Mouse (Mus musculus) C2C12 (cell line): Measurements from ENCODE around the gene Gnb2. TPM values are rescaled to one million over a fixed set of nuclear protein-coding genes. Genes with fewer than 3 reads are reported as not detected.

Experiments used
- H3K27me3 ChIP-seq: one replicate; pipeline ENCODE4 v1.6.1; 2011; ENCODE audit not compliant: control insufficient read depth, insufficient read depth, insufficient read length
- H3K36me3 ChIP-seq: one replicate; pipeline ENCODE4 v1.6.1; 2011; ENCODE audit not compliant: control insufficient read depth, insufficient read depth
- H3K4me3 ChIP-seq: one replicate; pipeline ENCODE4 v1.5.1; 2011; ENCODE audit warnings: mild to moderate bottlenecking, control low read depth; ENCODE audit not compliant: poor library complexity, insufficient read depth, severe bottlenecking
- H3K79me2 ChIP-seq: one replicate; pipeline ENCODE4 v1.6.1; 2011; ENCODE audit not compliant: control insufficient read depth, insufficient read depth
- H3K79me3 ChIP-seq: one replicate; pipeline ENCODE4 v1.6.1; 2011; ENCODE audit warnings: low read depth, control low read depth
- H3ac ChIP-seq: one replicate; pipeline ENCODE3; 2011; ENCODE audit warnings: low read depth; ENCODE audit not compliant: control insufficient read depth, insufficient read length
- CEBPB ChIP-seq: IDR thresholded peaks from one replicate; pipeline ENCODE4 v1.6.1; 2011; ENCODE audit warnings: low read depth, mild to moderate bottlenecking, control low read depth, moderate library complexity
- CTCF ChIP-seq: IDR thresholded peaks from one replicate; pipeline ENCODE4 v1.5.1; 2011; ENCODE audit not compliant: control insufficient read depth, insufficient read depth, insufficient read length
- FOSL1 ChIP-seq: IDR thresholded peaks from one replicate; pipeline ENCODE4 v1.8.0; 2011; ENCODE audit warnings: mild to moderate bottlenecking, low read length; ENCODE audit not compliant: poor library complexity, insufficient read depth, severe bottlenecking
- MAX ChIP-seq: IDR thresholded peaks from one replicate; pipeline ENCODE4 v1.6.1; 2011; ENCODE audit warnings: mild to moderate bottlenecking, control low read depth
- MYOD1 ChIP-seq: IDR thresholded peaks from one replicate; pipeline ENCODE4 v1.6.1; 2011; ENCODE audit warnings: low read depth; ENCODE audit not compliant: control insufficient read depth, insufficient read length
- MYOG ChIP-seq: IDR thresholded peaks from one replicate; pipeline ENCODE4 v1.6.1; 2011; ENCODE audit not compliant: control insufficient read depth, insufficient read length; ENCODE audit errors: extremely low read depth
- USF1 ChIP-seq: IDR thresholded peaks from one replicate; pipeline ENCODE4 v1.6.1; 2011; ENCODE audit warnings: low read depth, mild to moderate bottlenecking, control low read depth, moderate library complexity
- polyA plus RNA-seq: library from polyadenylated mRNA; unstranded; fragments of >200 nt; fragmentation: generic; extraction: Trizol; gene quantifications from one replicate; pipeline ENCODE4 v1.2.1, GENCODE M21; 2012; ENCODE audit warnings: missing spikeins

Gnb2 gene
- polyA plus RNA-seq, 1 experiment = 672 TPM

DNA sequence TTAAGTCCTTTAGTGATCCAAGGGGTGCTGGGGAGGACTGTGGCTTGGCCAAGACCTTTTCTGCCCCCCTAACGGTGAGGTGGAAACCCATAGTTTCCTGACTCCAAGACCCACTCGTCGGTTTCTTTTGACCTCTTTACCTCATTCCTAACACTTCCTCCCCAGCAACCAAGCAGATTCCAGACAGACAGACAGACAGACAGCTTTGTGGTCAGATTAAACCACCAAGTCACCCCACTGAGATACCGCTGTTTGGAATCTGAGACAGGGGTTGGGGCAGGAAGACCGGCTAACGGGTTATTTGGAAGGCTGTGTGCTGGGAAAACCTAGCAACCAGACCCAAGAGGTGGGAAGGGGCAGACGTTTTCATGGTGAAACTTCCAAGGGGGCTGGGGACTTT lies 36.9 kb upstream of the Gnb2 start:
- Histone ChIP-seq H3K79me2 (no peaks in the 10 kb centered on the region), H3K36me3 (no peaks in the 10 kb centered on the region), H3K79me3 (no peaks in the 10 kb centered on the region), H3ac (no peak overlapping the region), H3K4me3 (no peak overlapping the region), H3K27me3 (peaks cover 29% of the 10 kb centered on the region)
- no peak for TF ChIP-seq USF1

DNA sequence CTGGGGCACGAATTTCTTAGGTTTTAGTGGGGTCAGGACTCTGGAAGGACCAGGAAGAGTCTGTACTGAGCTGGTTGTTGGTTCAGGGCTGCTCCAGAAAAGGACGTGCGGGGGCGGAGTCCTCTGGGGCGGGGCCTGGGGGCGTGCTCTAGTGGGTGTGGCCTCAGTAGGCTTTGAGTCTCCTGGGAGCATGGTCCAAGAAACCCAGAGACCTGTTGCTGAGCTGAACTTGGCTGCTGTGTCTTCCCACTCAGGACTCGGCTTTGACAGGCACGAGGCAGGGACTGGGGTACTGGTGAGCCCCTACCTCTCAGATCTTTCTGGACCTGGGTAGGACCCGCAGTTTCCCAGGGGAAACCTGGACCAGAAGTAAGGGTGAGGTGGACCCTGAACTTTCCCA lies 36.4 kb upstream of the Gnb2 start, which contains the start of gene Tfr2:
Gene Tfr2 (plus strand): TSS at position 176 of the 400 bp plus-strand sequence.
- H3K79me2 ChIP-seq = no peaks in the 10 kb centered on the region
- H3ac ChIP-seq = no peak within 1 kb of the TSS
- no peak for TF ChIP-seq USF1
- no peak for TF ChIP-seq CEBPB
- TF ChIP-seq CTCF = no peak
- no peak for TF ChIP-seq MYOD1
- TF ChIP-seq MAX = no peak
- TF ChIP-seq FOSL1 = no peak
- peaks cover 27% of the 10 kb centered on the region for H3K27me3 ChIP-seq
- no peaks in the 10 kb centered on the region for H3K36me3 ChIP-seq
- no peak within 1 kb of the TSS for H3K4me3 ChIP-seq
- H3K79me3 ChIP-seq = no peaks in the 10 kb centered on the region

DNA sequence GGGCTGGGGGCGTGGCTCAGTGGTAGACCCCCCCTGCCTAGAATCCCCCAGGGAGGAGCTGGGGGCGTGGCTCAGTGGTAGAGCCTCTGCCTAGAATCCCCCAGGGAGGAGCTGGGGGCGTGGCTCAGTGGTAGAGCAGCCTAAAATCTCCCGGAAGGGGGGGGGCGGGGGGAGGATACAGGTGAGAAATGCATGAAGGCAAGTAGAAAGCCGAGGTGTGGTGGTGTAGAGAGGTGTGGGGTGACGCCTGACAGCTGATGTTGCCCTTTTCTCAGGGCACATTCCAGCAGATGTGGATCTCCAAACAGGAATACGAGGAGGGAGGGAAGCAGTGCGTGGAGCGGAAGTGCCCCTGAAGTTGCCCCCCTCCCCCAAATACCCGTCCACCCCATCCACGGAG lies 35.7 kb upstream of the Gnb2 start:
- no peak overlapping the region for H3K4me3 ChIP-seq

DNA sequence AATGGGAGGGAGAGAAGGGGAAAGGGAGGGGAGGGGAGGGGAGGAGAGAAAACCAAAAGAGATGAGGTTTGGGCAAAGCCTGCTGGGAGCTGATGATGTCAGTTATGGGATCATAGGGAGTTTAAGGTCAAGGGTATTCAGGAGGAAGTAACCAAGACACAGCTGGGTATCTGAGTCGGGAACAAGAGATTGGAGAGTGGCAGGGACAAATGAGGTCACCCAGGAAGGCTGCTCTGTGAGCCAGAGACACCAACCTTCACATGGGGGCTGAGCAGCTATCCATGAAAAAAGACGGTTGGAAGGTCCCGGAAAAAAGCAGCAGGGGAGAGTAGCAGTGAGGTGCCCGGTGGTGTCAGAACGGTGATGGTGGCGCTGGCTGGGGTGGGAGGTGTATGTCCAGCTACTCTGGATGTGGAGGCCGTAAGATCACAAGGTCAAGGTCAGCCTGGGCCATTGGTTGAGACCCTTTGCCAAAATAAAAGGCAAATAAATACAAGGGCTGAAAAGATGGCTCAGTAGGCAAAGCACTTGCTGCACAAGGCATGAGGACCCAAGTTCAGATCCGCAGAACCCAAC lies 35.0 kb upstream of the Gnb2 start:
- H3K36me3 ChIP-seq = no peaks in the 10 kb centered on the region
- H3ac ChIP-seq = no peak overlapping the region
- no peaks in the 10 kb centered on the region for H3K79me2 ChIP-seq
- H3K4me3 ChIP-seq = no peak overlapping the region
- H3K27me3 ChIP-seq = peaks cover 21% of the 10 kb centered on the region
- H3K79me3 ChIP-seq = no peaks in the 10 kb centered on the region
- TF ChIP-seq CTCF = no peak
- TF ChIP-seq USF1 = no peak
- TF ChIP-seq MYOG = no peak
- TF ChIP-seq CEBPB = no peak
- TF ChIP-seq FOSL1 = no peak
- no peak for TF ChIP-seq MAX

More for the DNA sequence above, 35.7 kb upstream of the Gnb2 start:
- no peak overlapping the region for H3ac ChIP-seq
- H3K79me2 ChIP-seq = no peaks in the 10 kb centered on the region
- no peaks in the 10 kb centered on the region for H3K36me3 ChIP-seq
- H3K27me3 ChIP-seq = peaks cover 21% of the 10 kb centered on the region
- no peak for TF ChIP-seq MYOG
- no peak for TF ChIP-seq CTCF
- TF ChIP-seq FOSL1 = no peak
- no peak for TF ChIP-seq MYOD1
- no peaks in the 10 kb centered on the region for H3K79me3 ChIP-seq

DNA sequence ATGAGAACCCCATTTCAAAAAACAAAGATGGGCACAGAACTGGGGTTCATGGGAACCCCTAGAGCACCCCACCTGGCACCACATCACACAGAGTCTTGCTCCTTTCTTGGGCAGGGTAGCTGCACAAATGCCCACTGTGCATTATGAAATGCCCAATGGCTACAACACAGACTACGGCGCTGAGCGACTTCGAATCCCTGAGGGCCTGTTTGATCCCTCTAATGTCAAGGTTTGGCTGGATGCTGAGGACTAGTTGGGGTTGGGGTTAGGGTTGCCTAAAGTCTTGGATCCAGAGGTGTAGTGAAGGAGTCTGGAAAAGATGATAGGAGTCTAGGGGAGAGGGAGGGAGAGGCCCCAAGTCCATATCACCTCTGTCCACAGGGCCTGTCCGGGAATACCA lies 33.1 kb upstream of the Gnb2 start:
- Histone ChIP-seq H3ac (no peak overlapping the region), H3K4me3 (no peak overlapping the region), H3K27me3 (peaks cover 39% of the 10 kb centered on the region), H3K79me3 (no peaks in the 10 kb centered on the region), H3K36me3 (no peaks in the 10 kb centered on the region), H3K79me2 (no peaks in the 10 kb centered on the region)
- TF ChIP-seq MAX = no peak
- TF ChIP-seq CTCF = no peak
- no peak for TF ChIP-seq CEBPB
- no peak for TF ChIP-seq MYOG
- no peak for TF ChIP-seq USF1
- no peak for TF ChIP-seq FOSL1
- no peak for TF ChIP-seq MYOD1

DNA sequence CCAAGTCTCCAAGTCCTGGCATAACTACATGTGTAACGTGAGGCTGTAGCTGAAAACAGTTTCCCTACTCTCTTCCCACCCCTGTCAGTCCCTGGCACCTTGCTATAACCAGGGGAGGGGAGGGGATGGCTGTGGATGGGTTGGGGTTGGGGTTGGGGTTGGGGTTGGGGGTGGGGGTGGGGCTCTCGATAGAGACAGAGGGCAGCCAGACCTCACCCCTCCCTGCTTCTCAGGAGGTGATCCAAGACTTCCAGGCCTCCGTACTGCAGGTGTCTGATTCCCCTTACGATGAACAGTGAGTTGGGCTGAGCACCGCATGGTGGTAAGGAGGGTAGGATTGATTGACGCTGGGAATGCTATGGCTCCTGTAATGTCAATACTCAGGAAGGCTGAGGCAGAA lies 32.4 kb upstream of the Gnb2 start:
- Histone ChIP-seq H3K79me2 (no peaks in the 10 kb centered on the region), H3K79me3 (no peaks in the 10 kb centered on the region), H3K4me3 (no peak overlapping the region), H3ac (no peak overlapping the region), H3K27me3 (peaks cover 45% of the 10 kb centered on the region), H3K36me3 (no peaks in the 10 kb centered on the region)
- TF ChIP-seq USF1 = no peak
- TF ChIP-seq CTCF = no peak
- no peak for TF ChIP-seq FOSL1
- no peak for TF ChIP-seq MAX
- TF ChIP-seq MYOD1 = no peak
- TF ChIP-seq MYOG = no peak
- TF ChIP-seq CEBPB = no peak
